8 mouse cellular contexts compared by ENCODE assay signal in the genomic region with DNA sequence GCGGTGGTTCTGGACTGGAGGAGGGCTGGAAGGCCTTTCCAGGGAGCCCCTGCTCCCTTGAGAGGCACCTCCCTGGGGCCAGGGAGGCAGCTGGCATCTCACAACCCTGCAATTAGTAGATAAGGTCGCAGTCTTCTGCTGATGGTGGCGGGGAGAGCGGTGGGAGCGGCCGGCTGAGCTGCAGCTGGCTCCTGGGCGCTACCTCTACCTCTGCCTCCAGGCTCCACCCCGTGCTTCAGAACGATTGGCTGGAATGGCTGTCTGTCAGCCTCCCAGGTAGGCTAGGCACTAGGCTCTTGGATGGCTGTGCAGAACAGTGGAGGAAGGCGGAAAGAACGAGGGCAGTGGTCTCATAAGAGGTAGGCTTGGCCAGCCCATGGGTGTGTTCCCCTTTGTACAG. TPM values are rescaled to one million over a fixed set of nuclear protein-coding genes. Genes with fewer than 3 reads are reported as not detected.
DNase-seq lines count a peak whose midpoint lies in the region; ATAC-seq and TF ChIP-seq lines count a peak whose summit lies in the region.

No protein-coding gene starts in this region.

- peaks cover 18% of the 10 kb centered on the region for H3K4me1 ChIP-seq in forebrain, embryonic 12.5 days
- H3K4me1 ChIP-seq in forebrain, embryonic 15.5 days, result no peaks in the 10 kb centered on the region
- H3K4me1 ChIP-seq in embryonic facial prominence, embryonic 14.5 days (ENCODE audit: control insufficient read depth, insufficient read depth, low read length), result peaks cover 5% of the 10 kb centered on the region; the same call in 1 of the 2 replicates
- H3K4me1 ChIP-seq in limb, embryonic 11.5 days (ENCODE audit: control insufficient read depth, insufficient read depth, low read length), result peaks cover 32% of the 10 kb centered on the region
- H3K4me1 ChIP-seq in midbrain, embryonic 14.5 days (ENCODE audit: control insufficient read depth, insufficient read depth, low read length), result no peaks in the 10 kb centered on the region

- H3K27me3 ChIP-seq in forebrain, embryonic 12.5 days, result peaks cover 24% of the 10 kb centered on the region
- H3K27me3 ChIP-seq in forebrain, embryonic 15.5 days, result no peaks in the 10 kb centered on the region
- H3K27me3 ChIP-seq in embryonic facial prominence, embryonic 14.5 days (replicated peaks; ENCODE audit: control insufficient read depth, insufficient read depth, low read length), result no peaks in the 10 kb centered on the region
- no peaks in the 10 kb centered on the region for H3K27me3 ChIP-seq in limb, embryonic 11.5 days (ENCODE audit: control insufficient read depth, insufficient read depth, low read length)
- no peaks in the 10 kb centered on the region for H3K27me3 ChIP-seq in midbrain, embryonic 14.5 days (ENCODE audit: control insufficient read depth, insufficient read depth, low read length)

- 0 out of 2 replicates have a peak, but pooled peaks cover 6% of the 10 kb centered on the region for H3K36me3 ChIP-seq in forebrain, embryonic 12.5 days (replicated peaks)
- H3K36me3 ChIP-seq in forebrain, embryonic 15.5 days, result no peaks in the 10 kb centered on the region
- peaks cover 25% of the 10 kb centered on the region for H3K36me3 ChIP-seq in embryonic facial prominence, embryonic 14.5 days (ENCODE audit: control insufficient read depth, insufficient read depth, low read length)
- peaks cover 3% of the 10 kb centered on the region; the same call in 1 of the 2 replicates for H3K36me3 ChIP-seq in limb, embryonic 11.5 days (ENCODE audit: control insufficient read depth, insufficient read depth, low read length)
- no peaks in the 10 kb centered on the region for H3K36me3 ChIP-seq in midbrain, embryonic 14.5 days (ENCODE audit: control insufficient read depth, insufficient read depth, low read length)

- no peak overlapping the region for H3K27ac ChIP-seq in forebrain, embryonic 12.5 days
- no peak overlapping the region for H3K27ac ChIP-seq in forebrain, embryonic 15.5 days (replicated peaks)
- no peak overlapping the region for H3K27ac ChIP-seq in embryonic facial prominence, embryonic 14.5 days (replicated peaks; ENCODE audit: low read depth, low read length)
- no peak overlapping the region for H3K27ac ChIP-seq in limb, embryonic 11.5 days (replicated peaks; ENCODE audit: low read depth, low read length)
- no peak overlapping the region for H3K27ac ChIP-seq in midbrain, embryonic 14.5 days (replicated peaks; ENCODE audit: low read depth, low read length)
- no peak overlapping the region for H3K27ac ChIP-seq in left cerebral cortex, adult 2 months

- 10% methylated on average over 11 of the region's 11 CpGs for WGBS in forebrain, embryonic 12.5 days
- 13% methylated on average over 11 of the region's 11 CpGs for WGBS in forebrain, embryonic 15.5 days
- 10% methylated on average over 11 of the region's 11 CpGs for WGBS in embryonic facial prominence, embryonic 14.5 days
- WGBS in limb, embryonic 11.5 days, result 19% methylated on average over 11 of the region's 11 CpGs
- 19% methylated on average over 11 of the region's 11 CpGs for WGBS in midbrain, embryonic 14.5 days

- no peak overlapping the region for H3K4me2 ChIP-seq in forebrain, embryonic 12.5 days
- H3K4me2 ChIP-seq in forebrain, embryonic 15.5 days (replicated peaks), result no peak overlapping the region
- H3K4me2 ChIP-seq in embryonic facial prominence, embryonic 14.5 days (ENCODE audit: low read depth, low read length), result peak overlapping the region; percentile 41; the same call in 1 of the 2 replicates
- 0 out of 2 replicates have a peak overlapping the region, but pooled peaks have one; percentile 8 for H3K4me2 ChIP-seq in limb, embryonic 11.5 days (ENCODE audit: low read depth, severe bottlenecking)
- no peak overlapping the region for H3K4me2 ChIP-seq in midbrain, embryonic 14.5 days (ENCODE audit: low read length)

- intact Hi-C loops in left cerebral cortex, adult 2 months (cut with DNase I), result no loop called here

- no peak for TF ChIP-seq CTCF in left cerebral cortex, adult 2 months (IDR thresholded peaks at IDR 0.05)

- H3K4me3 ChIP-seq in forebrain, embryonic 12.5 days (replicated peaks), result no peak overlapping the region
- H3K4me3 ChIP-seq in forebrain, embryonic 15.5 days, result no peak overlapping the region
- no peak overlapping the region for H3K4me3 ChIP-seq in embryonic facial prominence, embryonic 14.5 days (ENCODE audit: low read depth, low read length)
- no peak overlapping the region for H3K4me3 ChIP-seq in limb, embryonic 11.5 days (ENCODE audit: low read depth, low read length)
- H3K4me3 ChIP-seq in midbrain, embryonic 14.5 days (replicated peaks; ENCODE audit: low read depth, low read length), result no peak overlapping the region
- no peak overlapping the region for H3K4me3 ChIP-seq in left cerebral cortex, adult 2 months

- no peak overlapping the region for H3K9ac ChIP-seq in forebrain, embryonic 12.5 days
- H3K9ac ChIP-seq in forebrain, embryonic 15.5 days (replicated peaks), result no peak overlapping the region
- H3K9ac ChIP-seq in embryonic facial prominence, embryonic 14.5 days (ENCODE audit: low read depth, low read length), result no peak overlapping the region
- peak overlapping the region; percentile 22; the same call in 1 of the 2 replicates for H3K9ac ChIP-seq in limb, embryonic 11.5 days (ENCODE audit: low read length)
- no peak overlapping the region for H3K9ac ChIP-seq in midbrain, embryonic 14.5 days (replicated peaks; ENCODE audit: low read length)

- ATAC-seq in forebrain, embryonic 12.5 days (ENCODE audit: low FRiP score), result 0 out of 2 replicates have a peak, but pooled peaks have one; percentile 20
- ATAC-seq in forebrain, embryonic 15.5 days (replicated peaks), result no peak
- ATAC-seq in embryonic facial prominence, embryonic 14.5 days (ENCODE audit: low read depth), result peak; percentile 84
- ATAC-seq in limb, embryonic 11.5 days (ENCODE audit: insufficient number of reproducible peaks, low FRiP score, low TSS enrichment, low read depth), result no peak
- no peak for ATAC-seq in midbrain, embryonic 14.5 days (ENCODE audit: low FRiP score, low TSS enrichment)

- H3K9me3 ChIP-seq in forebrain, embryonic 12.5 days, result no peaks in the 10 kb centered on the region
- no peaks in the 10 kb centered on the region for H3K9me3 ChIP-seq in forebrain, embryonic 15.5 days
- H3K9me3 ChIP-seq in embryonic facial prominence, embryonic 14.5 days (ENCODE audit: control insufficient read depth, low read length), result no peaks in the 10 kb centered on the region
- H3K9me3 ChIP-seq in limb, embryonic 11.5 days (ENCODE audit: control insufficient read depth, low read length), result no peaks in the 10 kb centered on the region
- no peaks in the 10 kb centered on the region for H3K9me3 ChIP-seq in midbrain, embryonic 14.5 days (ENCODE audit: control insufficient read depth, low read length)

- peak; percentile 72 for DNase-seq in embryonic facial prominence, embryonic 14.5 days (ENCODE audit: low spot score)
- DNase-seq in limb, embryonic 11.5 days (ENCODE audit: low spot score), result peak; percentile 69
- peak; percentile 45 for DNase-seq in midbrain, embryonic 14.5 days
- no peak for DNase-seq in left cerebral cortex, adult 2 months (ENCODE audit: extremely low spot score in 1 of 2, low spot score in 2 of 2)
- DNase-seq in adrenal gland, adult (ENCODE audit: inconsistent age in 2 of 2, low spot score in 1 of 2), result no peak
- DNase-seq in adrenal gland, postnatal 10 days, result no peak

RNA-seq across cellular contexts. Expression of a gene that starts 18.6 kb away (rescaled TPM):
- 11.8 and 15.9 TPM in 2 replicates for polyA plus RNA-seq in forebrain, embryonic 12.5 days (2016; fragmentation: Nextera tagmentation; extraction: Ambion mirVana)
- polyA plus RNA-seq in forebrain, embryonic 15.5 days (2015; fragmentation: Nextera tagmentation; extraction: Ambion mirVana), result 5.4 and 5.6 TPM in 2 replicates
- 38.5 and 49.5 TPM in 2 replicates for polyA plus RNA-seq in embryonic facial prominence, embryonic 14.5 days (2014; fragmentation: Nextera tagmentation; extraction: Ambion mirVana)
- 38.0 and 39.2 TPM in 2 replicates for polyA plus RNA-seq in limb, embryonic 11.5 days (2014; fragmentation: Nextera tagmentation; extraction: Ambion mirVana)
- 3.6 and 5.2 TPM in 2 replicates for polyA plus RNA-seq in midbrain, embryonic 14.5 days (2014; fragmentation: Nextera tagmentation; extraction: Ambion mirVana)
- total RNA-seq in left cerebral cortex, adult 2 months (2021), result 1 to 10 TPM; 1.6 to 2.0 TPM
- 10 to 100 TPM; 11.0 to 11.7 TPM for total RNA-seq in adrenal gland, postnatal 10 days (2021)

RNA-seq across cellular contexts. Expression of a gene that starts 23.1 kb away (rescaled TPM):
- 22.0 and 25.1 TPM in 2 replicates for polyA plus RNA-seq in forebrain, embryonic 12.5 days (2016; fragmentation: Nextera tagmentation; extraction: Ambion mirVana)
- 63.6 and 69.2 TPM in 2 replicates for polyA plus RNA-seq in forebrain, embryonic 15.5 days (2015; fragmentation: Nextera tagmentation; extraction: Ambion mirVana)
- polyA plus RNA-seq in embryonic facial prominence, embryonic 14.5 days (2014; fragmentation: Nextera tagmentation; extraction: Ambion mirVana), result 30.6 and 31.6 TPM in 2 replicates
- polyA plus RNA-seq in limb, embryonic 11.5 days (2014; fragmentation: Nextera tagmentation; extraction: Ambion mirVana), result 14.6 and 16.4 TPM in 2 replicates
- polyA plus RNA-seq in midbrain, embryonic 14.5 days (2014; fragmentation: Nextera tagmentation; extraction: Ambion mirVana), result 65.0 and 77.9 TPM in 2 replicates
- 10 to 100 TPM; 17.6 to 19.2 TPM for total RNA-seq in left cerebral cortex, adult 2 months (2021)
- total RNA-seq in adrenal gland, postnatal 10 days (2021), result 10 to 100 TPM; 26.3 to 26.7 TPM

RNA-seq across cellular contexts. Expression of a gene that starts 24.2 kb away (rescaled TPM):
- polyA plus RNA-seq in forebrain, embryonic 12.5 days (2016; fragmentation: Nextera tagmentation; extraction: Ambion mirVana), result not detected in 2 replicates
- 0.27 TPM in 1 of 2 replicates, not detected in the other for polyA plus RNA-seq in forebrain, embryonic 15.5 days (2015; fragmentation: Nextera tagmentation; extraction: Ambion mirVana)
- polyA plus RNA-seq in embryonic facial prominence, embryonic 14.5 days (2014; fragmentation: Nextera tagmentation; extraction: Ambion mirVana), result 0.21 TPM in 2 replicates
- polyA plus RNA-seq in limb, embryonic 11.5 days (2014; fragmentation: Nextera tagmentation; extraction: Ambion mirVana), result 0.21 TPM in 1 of 2 replicates, not detected in the other
- 0.12 TPM in 1 of 2 replicates, not detected in the other for polyA plus RNA-seq in midbrain, embryonic 14.5 days (2014; fragmentation: Nextera tagmentation; extraction: Ambion mirVana)
- not detected for total RNA-seq in left cerebral cortex, adult 2 months (2021)
- total RNA-seq in adrenal gland, postnatal 10 days (2021), result under 1 TPM; 0.27 to 0.82 TPM

RNA-seq across cellular contexts. Expression of a gene that starts 42.0 kb away (rescaled TPM):
- 144 and 147 TPM in 2 replicates for polyA plus RNA-seq in forebrain, embryonic 12.5 days (2016; fragmentation: Nextera tagmentation; extraction: Ambion mirVana)
- 150 and 153 TPM in 2 replicates for polyA plus RNA-seq in forebrain, embryonic 15.5 days (2015; fragmentation: Nextera tagmentation; extraction: Ambion mirVana)
- 121 and 129 TPM in 2 replicates for polyA plus RNA-seq in embryonic facial prominence, embryonic 14.5 days (2014; fragmentation: Nextera tagmentation; extraction: Ambion mirVana)
- 178 and 189 TPM in 2 replicates for polyA plus RNA-seq in limb, embryonic 11.5 days (2014; fragmentation: Nextera tagmentation; extraction: Ambion mirVana)
- 117 and 127 TPM in 2 replicates for polyA plus RNA-seq in midbrain, embryonic 14.5 days (2014; fragmentation: Nextera tagmentation; extraction: Ambion mirVana)
- total RNA-seq in left cerebral cortex, adult 2 months (2021), result 10 to 100 TPM; 72.1 to 79.8 TPM
- total RNA-seq in adrenal gland, postnatal 10 days (2021), result 10 to 100 TPM; 56.7 to 64.3 TPM

Comparison
In these comparisons a context has a peak if more than half of its experiments do, and no peak if none do; other contexts are left out.
1. ATAC-seq: peak in forebrain, embryonic 12.5 days (single experiment) and embryonic facial prominence, embryonic 14.5 days (single experiment); none in forebrain, embryonic 15.5 days (single experiment), limb, embryonic 11.5 days (single experiment) and midbrain, embryonic 14.5 days (single experiment).
2. H3K4me2 ChIP-seq: peak in embryonic facial prominence, embryonic 14.5 days (single experiment) and limb, embryonic 11.5 days (single experiment); none in forebrain, embryonic 12.5 days (single experiment), forebrain, embryonic 15.5 days (single experiment) and midbrain, embryonic 14.5 days (single experiment).
3. DNase-seq: peak in embryonic facial prominence, embryonic 14.5 days (single experiment), limb, embryonic 11.5 days (single experiment) and midbrain, embryonic 14.5 days (single experiment); none in left cerebral cortex, adult 2 months (0 of 2), adrenal gland, adult (0 of 2) and adrenal gland, postnatal 10 days (single experiment).